Mouse (Mus musculus) spleen, postnatal 4 days (tissue): ENCODE data around the gene Gm16506.
"Not testable (repeated sequence)": the region's sequence is repeated elsewhere in the genome, so short reads cannot be mapped to it uniquely, and the experiment has no call there.

Source experiments
- DNase-seq, 2 experiments: peaks; one replicate each; pipeline ENCODE4 v3.0.0; 2022; ENCODE audit warnings: low spot score in 2 of 2

Gm16506 gene

GRCm38 (mm10) chr14:43727385-43727784 is at the start of gene Gm16506:
Gene Gm16506, minus strand, starts transcription at chr14:43727485.
- not testable (repeated sequence) for DNase-seq

- not testable (repeated sequence) for DNase-seq
Measured at GRCm38 (mm10) chr14:43747566-43747965, 20.3 kb upstream of the Gm16506 start, which contains the start of gene Gm6526. Gene Gm6526, plus strand, starts transcription at chr14:43747866.

GRCm38 (mm10) chr14:43697621-43698020 is 29.7 kb downstream of the Gm16506 start, which contains the start of gene Gm7324:
Gene Gm7324, plus strand, starts transcription at chr14:43697828.
- not testable (repeated sequence) for DNase-seq

- DNase-seq = not testable (repeated sequence)
Measured at GRCm38 (mm10) chr14:43677099-43677498, 50.2 kb downstream of the Gm16506 start, which contains the start of gene Gm8165. Gene Gm8165, minus strand, starts transcription at chr14:43677199.
